Comparison of ENCODE assay signal across 8 mouse cellular contexts in the genomic region with DNA sequence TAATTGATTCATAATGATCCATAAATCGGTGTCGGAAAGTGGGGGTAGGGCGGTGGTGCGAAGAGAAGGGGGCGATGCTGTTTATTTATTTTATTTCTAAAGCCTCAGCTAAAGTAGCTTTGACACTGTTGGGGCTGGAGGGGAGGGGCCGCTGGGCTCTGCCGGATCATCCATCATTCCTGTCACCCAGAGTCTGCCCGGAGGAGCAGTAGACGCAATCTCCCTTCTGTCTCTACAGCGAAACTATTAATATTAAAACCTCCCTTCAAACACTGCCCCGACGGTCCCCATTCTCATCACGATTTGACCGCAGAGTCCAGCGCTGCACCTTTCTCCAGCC.
A peak's percentile ranks its signal among the peaks of the same experiment; 100 is the strongest.
DNase-seq lines count a peak whose midpoint lies in the region; ATAC-seq lines count a peak whose summit lies in the region.

No protein-coding gene starts in this region.

- whole genome bisulfite sequencing in heart, embryonic 12.5 days: 2% methylated on average over 15 of the region's 15 CpGs
- 1% methylated on average over 15 of the region's 15 CpGs for WGBS in forebrain, embryonic 10.5 days
- 0% methylated on average over 15 of the region's 15 CpGs for WGBS in midbrain, embryonic 15.5 days

- H3K27ac ChIP-seq in heart, embryonic 12.5 days (ENCODE audit: poor library complexity, severe bottlenecking): peak overlapping the region; percentile 59
- peak overlapping the region; percentile 66 for H3K27ac ChIP-seq in forebrain, embryonic 10.5 days
- H3K27ac ChIP-seq in midbrain, embryonic 15.5 days: peak overlapping the region; percentile 66; the same call in 1 of the 2 replicates

- H3K36me3 ChIP-seq in heart, embryonic 12.5 days: peaks cover 12% of the 10 kb centered on the region
- H3K36me3 ChIP-seq in forebrain, embryonic 10.5 days (replicated peaks): peaks cover 12% of the 10 kb centered on the region
- no peaks in the 10 kb centered on the region for H3K36me3 ChIP-seq in midbrain, embryonic 15.5 days (replicated peaks)

- ATAC-seq in heart, embryonic 12.5 days (ENCODE audit: insufficient number of reproducible peaks, low FRiP score): no peak
- ATAC-seq in midbrain, embryonic 15.5 days (replicated peaks): peak; percentile 37; the same call in 1 of the 2 replicates
- no peak for ATAC-seq in erythroblast, adult 5-6 weeks (replicated peaks; ENCODE audit: low FRiP score, poor library complexity, severe bottlenecking)

- peaks cover 25% of the 10 kb centered on the region for H3K4me1 ChIP-seq in heart, embryonic 12.5 days (replicated peaks)
- peaks cover 61% of the 10 kb centered on the region for H3K4me1 ChIP-seq in forebrain, embryonic 10.5 days
- H3K4me1 ChIP-seq in midbrain, embryonic 15.5 days: peaks cover 30% of the 10 kb centered on the region

- H3K9me3 ChIP-seq in heart, embryonic 12.5 days (replicated peaks): no peaks in the 10 kb centered on the region
- H3K9me3 ChIP-seq in forebrain, embryonic 10.5 days: no peaks in the 10 kb centered on the region
- no peaks in the 10 kb centered on the region for H3K9me3 ChIP-seq in midbrain, embryonic 15.5 days

- H3K9ac ChIP-seq in heart, embryonic 12.5 days: peak overlapping the region; percentile 68
- no peak overlapping the region for H3K9ac ChIP-seq in midbrain, embryonic 15.5 days

- DNase-seq in heart, adult 8-10 months (ENCODE audit: low spot score): no peak
- peak; percentile 36 for DNase-seq in forebrain, embryonic 10.5 days (ENCODE audit: extremely low spot score, low spot score)
- DNase-seq in kidney, postnatal 10 days: peak; percentile 77
- no peak for DNase-seq in testis, postnatal 10 days (ENCODE audit: low spot score)
- DNase-seq in right cerebral cortex, postnatal 14 days: no peak

- peak overlapping the region; percentile 46 for H3K4me3 ChIP-seq in heart, embryonic 12.5 days
- peak overlapping the region; percentile 51 for H3K4me3 ChIP-seq in forebrain, embryonic 10.5 days
- no peak overlapping the region for H3K4me3 ChIP-seq in midbrain, embryonic 15.5 days

- H3K4me2 ChIP-seq in heart, embryonic 12.5 days: peak overlapping the region; percentile 92
- H3K4me2 ChIP-seq in midbrain, embryonic 15.5 days: peak overlapping the region; percentile 31

- no peaks in the 10 kb centered on the region for H3K27me3 ChIP-seq in heart, embryonic 12.5 days (replicated peaks)
- H3K27me3 ChIP-seq in forebrain, embryonic 10.5 days (ENCODE audit: poor library complexity, severe bottlenecking): peaks cover 85% of the 10 kb centered on the region
- H3K27me3 ChIP-seq in midbrain, embryonic 15.5 days (replicated peaks): peaks cover 14% of the 10 kb centered on the region

Comparison
In these comparisons a context has a peak if more than half of its experiments do, and no peak if none do; other contexts are left out.
1. DNase-seq: peak in forebrain, embryonic 10.5 days (single experiment) and kidney, postnatal 10 days (single experiment); none in heart, adult 8-10 months (single experiment), testis, postnatal 10 days (single experiment) and right cerebral cortex, postnatal 14 days (single experiment).
2. Peak in every context shown above with its lines, with median percentiles within 50 percentile points of each other: H3K27ac ChIP-seq.